Mouse (Mus musculus) heart, postnatal 0 days (tissue): Measurements from ENCODE around the gene Bscl2. TPM values are rescaled to one million over a fixed set of nuclear protein-coding genes. Genes with fewer than 3 reads are reported as not detected.

Experiments
- ATAC-seq: fragments of 200-750 bp; cut with Nextera tagmentation; 2 replicates; pipeline ENCODE4 v1.8.0; 2017; ENCODE audit warnings: low read depth, moderate number of reproducible peaks, moderate library complexity; ENCODE audit not compliant: insufficient read depth
- DNase-seq: peaks from one replicate; pipeline ENCODE4 v3.0.0-alpha.2; 2016; ENCODE audit warnings: low spot score
- H3K27ac ChIP-seq: fragments of 300-500 bp; sonication (generic); 2 replicates; pipeline ENCODE4 v1.5.1; 2014; ENCODE audit warnings: low read depth, mild to moderate bottlenecking
- H3K27me3 ChIP-seq: fragments of 300-500 bp; sonication (generic); 2 replicates; pipeline ENCODE4 v1.6.1; 2014; ENCODE audit warnings: low read length, mixed read lengths; ENCODE audit not compliant: control insufficient read depth, insufficient read depth
- H3K36me3 ChIP-seq: fragments of 300-500 bp; sonication (generic); replicated peaks from 2 replicates; pipeline ENCODE4 v1.6.1; 2014; ENCODE audit warnings: low read length, mixed read lengths; ENCODE audit not compliant: control insufficient read depth, insufficient read depth
- H3K4me1 ChIP-seq: fragments of 300-500 bp; sonication (generic); 2 replicates; pipeline ENCODE4 v1.6.1; 2014; ENCODE audit warnings: antibody characterized with exemption; ENCODE audit not compliant: control insufficient read depth, insufficient read depth
- H3K4me2 ChIP-seq: fragments of 300-500 bp; sonication (generic); 2 replicates; pipeline ENCODE4 v1.6.1; 2014; ENCODE audit warnings: low read depth, mild to moderate bottlenecking, low read length, moderate library complexity
- H3K4me3 ChIP-seq: fragments of 300-500 bp; sonication (generic); 2 replicates; pipeline ENCODE4 v1.5.1; 2014; ENCODE audit warnings: low read depth, low read length
- H3K9ac ChIP-seq: fragments of 300-500 bp; sonication (generic); replicated peaks from 2 replicates; pipeline ENCODE4 v1.6.1; 2014; ENCODE audit warnings: low read depth, low read length, mixed read lengths
- H3K9me3 ChIP-seq: fragments of 300-500 bp; sonication (generic); replicated peaks from 2 replicates; pipeline ENCODE4 v1.6.1; 2016; ENCODE audit warnings: low read length; ENCODE audit not compliant: control insufficient read depth
- CTCF ChIP-seq: IDR thresholded peaks from 2 replicates; pipeline ENCODE4 v1.5.1; 2016; ENCODE audit warnings: antibody characterized with exemption, control low read depth, low read depth
- EP300 ChIP-seq: IDR thresholded peaks from 2 replicates; pipeline ENCODE4 v1.6.1; 2016; ENCODE audit warnings: antibody characterized with exemption, low read depth
- WGBS: fragments of 180-500 bp; shearing (Covaris S2); extraction: QIAGEN DNeasy Blood & Tissue Kit; methylation state at CpG from one replicate; pipeline ENCODE4 v1.1.7; 2014; 5-methylcytosine and 5-hydroxymethylcytosine counted together
- polyA plus RNA-seq: library from polyadenylated mRNA; unstranded; fragments of >200 nt; fragmentation: Nextera tagmentation; extraction: Ambion mirVana; gene quantifications from 2 replicates; pipeline ENCODE4 v1.2.1, GENCODE M21; 2015
- total RNA-seq: library from RNA; depleted of rRNA; stranded (reverse); fragments of >200 nt; gene quantifications from 2 replicates; pipeline ENCODE4 v1.2.3, GENCODE M21; 2014; ENCODE audit warnings: low replicate concordance

Bscl2 gene
- total and polyA plus RNA-seq, 2 experiments from 2014 or later, result 32.1 to 54.2 TPM

DNA sequence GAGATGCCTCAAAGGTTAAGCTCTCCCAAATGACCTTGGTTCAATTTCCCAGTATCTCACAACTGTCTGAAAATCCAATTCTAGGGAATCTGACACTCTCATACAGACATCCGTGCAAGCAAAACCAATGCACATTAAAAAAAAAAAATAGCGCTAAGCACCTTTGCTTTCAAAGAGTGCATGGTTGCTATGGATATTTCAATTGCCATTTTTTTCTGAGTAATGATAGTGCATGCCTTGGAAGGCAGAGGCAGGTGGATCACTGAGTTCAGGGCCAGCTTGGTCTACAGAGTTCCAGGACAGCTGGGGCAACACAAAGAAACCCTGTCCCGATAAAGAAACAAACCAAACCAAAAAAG is 43.7 kb downstream of the Bscl2 start:
- Histone ChIP-seq H3K27ac (peak overlapping the region; percentile 20; the same call in 1 of the 2 replicates), H3K4me3 (peak overlapping the region; percentile 72), H3K36me3 (peaks cover 16% of the 10 kb centered on the region), H3K9ac (no peak overlapping the region), H3K4me2 (peak overlapping the region; percentile 93), H3K4me1 (peaks cover 3% of the 10 kb centered on the region), H3K9me3 (no peaks in the 10 kb centered on the region), H3K27me3 (no peaks in the 10 kb centered on the region)
- TF ChIP-seq EP300, result no peak
- TF ChIP-seq CTCF, result no peak
- 15% methylated on average over 3 of the region's 3 CpGs for WGBS
- ATAC-seq (no peak), DNase-seq (no peak)

DNA sequence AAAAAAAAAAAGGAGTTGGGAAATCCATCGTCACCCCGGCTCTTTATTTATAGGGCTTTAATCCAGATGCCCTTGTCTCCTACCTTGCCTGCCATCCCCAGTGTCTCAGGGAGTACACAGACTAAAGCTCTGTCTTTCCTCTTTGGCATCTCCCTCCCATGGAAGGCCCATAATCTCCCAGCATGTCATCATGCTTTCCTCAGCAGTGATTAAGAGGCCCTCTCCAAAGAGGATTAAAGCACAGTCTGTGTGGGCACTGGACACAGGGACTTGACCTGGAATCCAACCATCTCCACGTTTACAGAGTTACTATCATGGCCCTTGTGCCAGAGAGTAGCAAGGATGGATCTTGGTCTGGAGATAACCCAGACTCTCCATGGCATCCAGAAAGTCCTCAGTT is 46.3 kb downstream of the Bscl2 start, which contains the start of the genes Lbhd1 and Gm49403:
TSS of gene Lbhd1 (plus strand) at position 117 of the 400 bp plus-strand sequence.
TSS of gene Gm49403 (plus strand) at position 315 of the 400 bp plus-strand sequence.
- no peak within 1 kb of the TSS for H3K4me2 ChIP-seq
- no peak for DNase-seq
- TF ChIP-seq EP300 (no peak), CTCF (no peak)
- 45% methylated on average over 3 of the region's 3 CpGs for WGBS
- H3K9ac ChIP-seq, result no peak within 1 kb of the TSS
- H3K36me3 ChIP-seq, result 0 out of 2 replicates have a peak, but pooled peaks cover under 1% of the 10 kb centered on the region
- no peak for ATAC-seq
- H3K4me3 ChIP-seq, result no peak within 1 kb of the TSS
- H3K27me3 ChIP-seq, result no peaks in the 10 kb centered on the region
- no peaks in the 10 kb centered on the region for H3K9me3 ChIP-seq
- peaks cover 9% of the 10 kb centered on the region for H3K4me1 ChIP-seq
- no peak within 1 kb of the TSS for H3K27ac ChIP-seq

DNA sequence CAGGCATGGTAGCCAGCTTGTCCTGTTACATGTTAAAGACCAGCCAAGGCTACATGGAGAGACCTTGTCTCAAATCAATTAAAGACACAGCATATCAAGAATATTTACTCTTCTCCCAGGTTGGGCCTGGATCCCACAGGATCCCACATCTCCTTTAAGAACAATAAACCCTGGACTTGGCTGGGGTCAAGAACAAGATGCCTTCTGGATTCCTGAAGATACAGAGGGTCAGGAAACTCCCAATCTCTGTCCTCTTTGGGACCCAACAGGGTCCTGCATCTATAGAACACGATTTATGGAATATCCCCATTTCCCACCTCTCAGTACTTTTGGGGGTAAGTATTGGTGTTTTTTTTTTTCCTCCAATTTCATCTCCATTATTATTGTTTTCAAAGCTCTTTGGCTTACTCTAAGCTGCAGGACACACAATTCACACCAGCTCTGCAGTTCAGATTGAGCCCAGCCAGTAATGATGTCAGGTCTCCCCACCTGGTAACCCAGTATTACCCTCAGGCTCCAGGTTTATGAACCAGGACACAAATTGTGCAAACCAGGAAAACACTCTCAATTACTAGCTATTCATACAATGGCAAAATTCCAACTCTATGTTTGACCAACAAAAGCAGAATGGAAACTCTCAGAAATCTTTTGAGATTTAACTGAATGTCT is 49.8 kb downstream of the Bscl2 start:
- H3K9me3 ChIP-seq, result no peaks in the 10 kb centered on the region
- TF ChIP-seq CTCF (no peak), EP300 (no peak)
- ATAC-seq (no peak), DNase-seq (no peak)
- no peak overlapping the region for H3K4me3 ChIP-seq
- WGBS, result 70% methylated on average over 1 of the region's 1 CpGs
- no peak overlapping the region for H3K9ac ChIP-seq
- no peak overlapping the region for H3K4me2 ChIP-seq
- no peak overlapping the region for H3K27ac ChIP-seq
- H3K27me3 ChIP-seq, result no peaks in the 10 kb centered on the region
- H3K36me3 ChIP-seq, result no peaks in the 10 kb centered on the region; the same call in 1 of the 2 replicates
- H3K4me1 ChIP-seq, result peaks cover 5% of the 10 kb centered on the region; the same call in 1 of the 2 replicates

DNA sequence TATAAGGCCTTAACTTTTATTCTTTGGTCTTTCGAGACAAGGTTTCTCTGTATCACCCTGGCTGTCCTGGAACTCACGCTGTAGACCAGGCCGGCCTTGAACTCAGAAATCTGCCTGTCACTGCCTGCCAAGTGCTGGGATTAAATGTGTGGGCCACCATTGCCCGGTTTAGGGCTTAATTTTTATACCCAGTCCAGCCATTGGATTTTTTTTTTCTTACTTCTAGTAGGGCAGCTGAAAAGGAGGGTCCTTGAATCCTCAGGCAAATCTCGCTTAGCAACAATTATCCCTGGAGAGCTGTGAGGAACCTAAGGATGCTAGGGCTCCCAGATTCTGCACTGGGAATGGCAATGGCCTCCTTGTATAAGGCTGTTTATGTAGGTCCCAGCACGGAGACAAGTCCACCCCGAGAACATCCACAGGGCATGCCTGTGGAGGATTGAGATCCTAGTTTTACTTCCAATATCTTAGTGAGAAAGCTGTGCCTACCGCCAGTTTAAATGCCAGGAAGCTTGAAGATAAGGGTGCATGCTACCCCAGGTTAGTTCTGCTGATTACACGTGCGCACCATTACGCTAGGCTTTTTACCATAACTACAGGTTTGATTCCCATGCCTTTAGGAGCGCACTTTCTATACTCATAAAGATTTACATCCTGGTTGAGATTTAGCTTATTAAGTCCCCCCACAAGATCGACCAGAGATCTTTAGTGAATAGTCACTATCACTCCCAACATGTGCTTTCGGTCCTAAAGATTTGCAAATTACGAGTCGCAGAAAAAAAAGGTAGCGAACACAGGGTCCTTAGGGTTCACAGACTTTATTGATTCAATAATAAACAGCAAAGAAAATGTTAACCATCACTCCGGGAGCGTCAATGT is 50.6 kb downstream of the Bscl2 start:
- Histone ChIP-seq H3K4me2 (peak overlapping the region; percentile 65), H3K9ac (peak overlapping the region; percentile 65), H3K27me3 (no peaks in the 10 kb centered on the region), H3K36me3 (no peaks in the 10 kb centered on the region; the same call in 1 of the 2 replicates), H3K27ac (peak overlapping the region; percentile 70), H3K4me1 (peaks cover 5% of the 10 kb centered on the region; the same call in 1 of the 2 replicates), H3K4me3 (peak overlapping the region; percentile 61), H3K9me3 (no peaks in the 10 kb centered on the region)
- no peak for TF ChIP-seq CTCF
- no peak for TF ChIP-seq EP300
- ATAC-seq (no peak), DNase-seq (no peak)
- WGBS, result 20% methylated on average over 19 of the region's 19 CpGs

DNA sequence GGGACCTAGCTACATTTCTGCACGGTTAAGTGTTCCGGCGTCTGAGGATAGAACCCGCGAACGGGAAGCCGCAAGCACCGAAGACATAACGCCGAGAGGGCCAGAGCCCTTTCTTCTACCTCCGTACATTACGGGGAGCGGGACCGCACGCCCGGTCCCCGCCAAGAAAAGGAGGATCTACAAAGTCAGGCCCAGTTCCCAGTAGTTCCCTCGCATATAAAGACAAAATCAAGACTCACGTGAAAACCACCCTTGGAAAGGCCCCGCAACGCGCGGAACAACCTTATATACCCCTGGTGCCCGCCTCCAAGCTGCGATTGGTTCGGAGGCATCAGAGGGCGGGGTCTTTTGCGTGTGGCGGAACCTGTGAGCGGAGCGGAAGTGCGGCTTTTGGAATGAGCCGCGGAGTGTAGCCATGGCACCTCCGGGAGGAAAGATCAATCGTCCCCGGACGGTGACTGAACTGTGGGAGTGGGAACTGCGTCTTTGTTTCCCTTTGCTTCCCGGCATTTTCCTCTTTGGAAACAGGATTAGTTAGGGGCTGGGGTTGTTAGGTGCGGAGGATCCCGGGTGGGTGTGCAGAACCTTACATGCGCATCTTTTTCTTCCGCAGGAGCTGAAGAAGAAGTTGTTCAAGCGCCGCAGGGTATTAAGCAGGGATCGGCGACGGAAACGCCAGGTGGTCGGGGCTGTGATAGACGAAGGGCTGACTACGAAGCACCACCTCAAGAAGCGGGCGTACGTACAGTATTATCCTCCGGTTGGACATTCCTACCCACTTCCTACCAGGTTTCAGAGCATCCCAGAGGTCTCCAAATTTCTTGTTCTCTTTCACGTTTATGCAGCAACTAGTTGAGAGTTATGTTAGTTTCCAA is 51.5 kb downstream of the Bscl2 start, which contains the start of the genes 1810009A15Rik and Gm49416:
TSS of gene 1810009A15Rik (plus strand) at position 343 of the 875 bp plus-strand sequence.
TSS of gene Gm49416 (plus strand) at position 416 of the 875 bp plus-strand sequence.
- H3K9ac ChIP-seq, result peak within 1 kb of the TSS; percentile 65
- peak within 1 kb of the TSS; percentile 70 for H3K27ac ChIP-seq
- peak within 1 kb of the TSS; percentile 61 for H3K4me3 ChIP-seq
- ATAC-seq (peak; percentile 95), DNase-seq (peak; percentile 94)
- no peaks in the 10 kb centered on the region; the same call in 1 of the 2 replicates for H3K36me3 ChIP-seq
- TF ChIP-seq EP300, result no peak
- TF ChIP-seq CTCF, result no peak
- H3K9me3 ChIP-seq, result no peaks in the 10 kb centered on the region
- WGBS, result under 1% methylated on average over 58 of the region's 58 CpGs
- peak within 1 kb of the TSS; percentile 65 for H3K4me2 ChIP-seq
- H3K27me3 ChIP-seq, result no peaks in the 10 kb centered on the region
- H3K4me1 ChIP-seq, result peaks cover 5% of the 10 kb centered on the region; the same call in 1 of the 2 replicates
